Mouse (Mus musculus) forebrain, embryonic 10.5 days (tissue): Measurements from ENCODE around the gene Eefsec. TPM values are rescaled to one million over a fixed set of nuclear protein-coding genes. Genes with fewer than 3 reads are reported as not detected.

ENCODE experiments used
- DNase-seq: peaks from one replicate; pipeline ENCODE4 v3.0.0-alpha.2; 2017; ENCODE audit warnings: low spot score; ENCODE audit errors: extremely low spot score
- H3K27ac ChIP-seq: fragments of 300-500 bp; sonication (generic); 2 replicates; pipeline ENCODE4 v1.5.1; 2016; ENCODE audit warnings: mild to moderate bottlenecking
- H3K27me3 ChIP-seq: fragments of 300-500 bp; sonication (generic); 2 replicates; pipeline ENCODE4 v1.6.1; 2016; ENCODE audit warnings: mild to moderate bottlenecking; ENCODE audit not compliant: poor library complexity, severe bottlenecking
- H3K36me3 ChIP-seq: fragments of 300-500 bp; sonication (generic); replicated peaks from 2 replicates; pipeline ENCODE4 v1.6.1; 2016; ENCODE audit warnings: mild to moderate bottlenecking, moderate library complexity
- H3K4me1 ChIP-seq: fragments of 300-500 bp; sonication (generic); 2 replicates; pipeline ENCODE4 v1.6.1; 2016
- H3K4me3 ChIP-seq: fragments of 300-500 bp; sonication (generic); 2 replicates; pipeline ENCODE4 v1.5.1; 2016; ENCODE audit warnings: mild to moderate bottlenecking, moderate library complexity
- H3K9me3 ChIP-seq: fragments of 300-500 bp; sonication (generic); 2 replicates; pipeline ENCODE4 v1.6.1; 2016; ENCODE audit warnings: mild to moderate bottlenecking, moderate library complexity
- WGBS: fragments of 180-500 bp; shearing (Covaris S2); methylation state at CpG from one replicate; pipeline ENCODE4 v1.1.7; 2016; 5-methylcytosine and 5-hydroxymethylcytosine counted together
- polyA plus RNA-seq: library from polyadenylated mRNA; unstranded; fragments of >200 nt; fragmentation: Nextera tagmentation; extraction: Ambion mirVana; gene quantifications from 2 replicates; pipeline ENCODE4 v1.2.1, GENCODE M21; 2016

Gene Eefsec
- polyA plus RNA-seq, 1 experiment from 2014 or later: 38.6 TPM

GRCm38 (mm10) chr6:88266055-88266454, 180.3 kb downstream of the Eefsec start:
- Histone ChIP-seq H3K9me3 (no peaks in the 10 kb centered on the region), H3K27me3 (no peaks in the 10 kb centered on the region), H3K27ac (no peak overlapping the region), H3K36me3 (no peaks in the 10 kb centered on the region; the same call in 1 of the 2 replicates), H3K4me1 (peaks cover 18% of the 10 kb centered on the region), H3K4me3 (no peak overlapping the region)
- WGBS: 82% methylated on average over 3 of the region's 3 CpGs
- DNase-seq: no peak

GRCm38 (mm10) chr6:88265355-88265754, 181.0 kb downstream of the Eefsec start:
- 95% methylated on average over 1 of the region's 1 CpGs for WGBS
- DNase-seq: no peak

GRCm38 (mm10) chr6:88262160-88262559, 184.2 kb downstream of the Eefsec start:
- peak; percentile 37 for DNase-seq
- Histone ChIP-seq H3K4me3 (no peak overlapping the region), H3K4me1 (peaks cover 18% of the 10 kb centered on the region), H3K36me3 (peaks cover 8% of the 10 kb centered on the region), H3K27ac (peak overlapping the region; percentile 78), H3K27me3 (no peaks in the 10 kb centered on the region), H3K9me3 (no peaks in the 10 kb centered on the region)
- WGBS: 42% methylated on average over 9 of the region's 9 CpGs

More at GRCm38 (mm10) chr6:88265355-88265754, 181.0 kb downstream of the Eefsec start:
- no peaks in the 10 kb centered on the region for H3K36me3 ChIP-seq
- H3K27ac ChIP-seq: no peak overlapping the region
- no peaks in the 10 kb centered on the region for H3K27me3 ChIP-seq
- no peak overlapping the region for H3K4me3 ChIP-seq
- H3K9me3 ChIP-seq: no peaks in the 10 kb centered on the region
- peaks cover 18% of the 10 kb centered on the region for H3K4me1 ChIP-seq

GRCm38 (mm10) chr6:88260645-88261044, 185.7 kb downstream of the Eefsec start:
- Histone ChIP-seq H3K4me1 (peaks cover 18% of the 10 kb centered on the region), H3K27ac (no peak overlapping the region), H3K36me3 (peaks cover 19% of the 10 kb centered on the region), H3K9me3 (no peaks in the 10 kb centered on the region), H3K27me3 (no peaks in the 10 kb centered on the region), H3K4me3 (no peak overlapping the region)
- 94% methylated on average over 3 of the region's 3 CpGs for whole genome bisulfite sequencing
- DNase-seq: no peak

- Histone ChIP-seq H3K27me3 (no peaks in the 10 kb centered on the region), H3K36me3 (peaks cover 19% of the 10 kb centered on the region), H3K27ac (no peak overlapping the region), H3K4me3 (no peak overlapping the region), H3K4me1 (peaks cover 18% of the 10 kb centered on the region), H3K9me3 (no peaks in the 10 kb centered on the region)
- DNase-seq: no peak
- 92% methylated on average over 3 of the region's 3 CpGs for WGBS
Measured at GRCm38 (mm10) chr6:88259621-88260020, 186.7 kb downstream of the Eefsec start.

- H3K36me3 ChIP-seq: peaks cover 19% of the 10 kb centered on the region
- H3K27me3 ChIP-seq: no peaks in the 10 kb centered on the region
- H3K27ac ChIP-seq: no peak overlapping the region
- no peak overlapping the region for H3K4me3 ChIP-seq
- H3K9me3 ChIP-seq: no peaks in the 10 kb centered on the region
- 91% methylated on average over 4 of the region's 4 CpGs for WGBS
- H3K4me1 ChIP-seq: no peaks in the 10 kb centered on the region
- DNase-seq: no peak
Measured at GRCm38 (mm10) chr6:88255435-88255834, 190.9 kb downstream of the Eefsec start.

- Histone ChIP-seq H3K9me3 (no peaks in the 10 kb centered on the region), H3K27me3 (no peaks in the 10 kb centered on the region), H3K36me3 (peaks cover 19% of the 10 kb centered on the region), H3K4me1 (no peaks in the 10 kb centered on the region), H3K4me3 (no peak overlapping the region), H3K27ac (no peak overlapping the region)
- WGBS: 74% methylated on average over 6 of the region's 6 CpGs
- DNase-seq: no peak
Measured at GRCm38 (mm10) chr6:88254082-88254481, 192.3 kb downstream of the Eefsec start.

- Histone ChIP-seq H3K36me3 (peaks cover 9% of the 10 kb centered on the region), H3K9me3 (no peaks in the 10 kb centered on the region), H3K27me3 (no peaks in the 10 kb centered on the region), H3K4me1 (peaks cover 4% of the 10 kb centered on the region; the same call in 1 of the 2 replicates), H3K27ac (no peak overlapping the region), H3K4me3 (no peak overlapping the region)
- no peak for DNase-seq
- WGBS: 85% methylated on average over 7 of the region's 7 CpGs
Measured at GRCm38 (mm10) chr6:88251798-88252478, 194.4 kb downstream of the Eefsec start.

GRCm38 (mm10) chr6:88251396-88251795, 194.9 kb downstream of the Eefsec start:
- DNase-seq: no peak
- Histone ChIP-seq H3K27ac (no peak overlapping the region), H3K36me3 (peaks cover 4% of the 10 kb centered on the region; the same call in 1 of the 2 replicates), H3K4me1 (peaks cover 8% of the 10 kb centered on the region), H3K4me3 (no peak overlapping the region), H3K9me3 (no peaks in the 10 kb centered on the region), H3K27me3 (0 out of 2 replicates have a peak, but pooled peaks cover 3% of the 10 kb centered on the region)
- 81% methylated on average over 1 of the region's 1 CpGs for WGBS

- peaks cover 21% of the 10 kb centered on the region for H3K4me1 ChIP-seq
- peaks cover 12% of the 10 kb centered on the region for H3K27me3 ChIP-seq
- 97% methylated on average over 1 of the region's 1 CpGs for WGBS
- no peak for DNase-seq
- H3K36me3 ChIP-seq: no peaks in the 10 kb centered on the region
- no peak overlapping the region for H3K4me3 ChIP-seq
- no peaks in the 10 kb centered on the region for H3K9me3 ChIP-seq
- no peak overlapping the region for H3K27ac ChIP-seq
Measured at GRCm38 (mm10) chr6:88249231-88249630, 197.1 kb downstream of the Eefsec start.

GRCm38 (mm10) chr6:88242604-88243003, 203.7 kb downstream of the Eefsec start:
- Histone ChIP-seq H3K27ac (0 out of 2 replicates have a peak overlapping the region, but pooled peaks have one; percentile 2), H3K36me3 (no peaks in the 10 kb centered on the region), H3K27me3 (peaks cover 76% of the 10 kb centered on the region), H3K4me3 (peak overlapping the region; percentile 3; the same call in 1 of the 2 replicates), H3K4me1 (peaks cover 41% of the 10 kb centered on the region), H3K9me3 (no peaks in the 10 kb centered on the region)
- 0% methylated on average over 15 of the region's 15 CpGs for WGBS
- peak; percentile 75 for DNase-seq

GRCm38 (mm10) chr6:88236513-88236912, 209.8 kb downstream of the Eefsec start:
- no peaks in the 10 kb centered on the region for H3K36me3 ChIP-seq
- DNase-seq: no peak
- H3K9me3 ChIP-seq: no peaks in the 10 kb centered on the region
- WGBS: 14% methylated on average over 7 of the region's 7 CpGs
- H3K27me3 ChIP-seq: peaks cover 100% of the 10 kb centered on the region
- peaks cover 26% of the 10 kb centered on the region for H3K4me1 ChIP-seq
- H3K4me3 ChIP-seq: peak overlapping the region; percentile 50
- peak overlapping the region; percentile 79 for H3K27ac ChIP-seq

- Histone ChIP-seq H3K4me3 (peak overlapping the region; percentile 50), H3K9me3 (no peaks in the 10 kb centered on the region), H3K4me1 (peaks cover 21% of the 10 kb centered on the region), H3K36me3 (no peaks in the 10 kb centered on the region), H3K27ac (peak overlapping the region; percentile 79), H3K27me3 (peaks cover 100% of the 10 kb centered on the region)
- peak; percentile 65 for DNase-seq
- 2% methylated on average over 17 of the region's 17 CpGs for WGBS
Measured at GRCm38 (mm10) chr6:88235983-88236382, 210.4 kb downstream of the Eefsec start.
